Mouse (Mus musculus) liver, embryonic 14.5 days (tissue): Measurements from ENCODE around the gene Cenps.

Source experiments
- CTCF ChIP-seq: IDR thresholded peaks from 2 replicates; pipeline ENCODE4 v1.5.1; 2016; ENCODE audit warnings: antibody characterized with exemption, low read depth, control low read depth
- EP300 ChIP-seq: IDR thresholded peaks from 2 replicates; pipeline ENCODE4 v1.6.1; 2016; ENCODE audit warnings: antibody characterized with exemption, low read depth

DNA sequence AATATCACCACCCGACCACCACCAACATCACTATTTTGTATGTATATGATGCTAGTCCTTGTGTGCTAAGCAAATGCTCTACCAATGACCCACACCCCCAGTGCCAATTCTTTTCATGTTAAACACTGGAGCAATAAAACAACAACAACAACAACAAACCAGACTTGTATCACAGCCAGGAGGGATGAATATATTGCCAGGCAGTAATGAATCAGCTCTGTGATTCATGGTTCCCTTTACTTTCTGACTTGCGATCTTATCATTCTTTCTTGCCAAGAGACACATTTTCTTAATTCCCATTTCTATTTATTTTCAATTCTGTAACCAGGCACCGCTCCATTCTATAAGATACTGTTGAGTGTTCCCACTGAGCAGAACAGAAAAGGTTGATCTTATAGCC lies 36.0 kb downstream of the Cenps start:
- TF ChIP-seq CTCF: no peak
- TF ChIP-seq EP300: no peak
